Mouse (Mus musculus): ENCODE measurements at regions not wholly inside any gene's neighbourhood (a gene's known extent, or its start where the extent isn't known, plus 50 kb on each side); places are given as distances from the start of the nearest gene placed in this dataset.
"Not testable (repeated sequence)": the region's sequence is repeated elsewhere in the genome, so short reads cannot be mapped to it uniquely, and the experiment has no call there.

DNA sequence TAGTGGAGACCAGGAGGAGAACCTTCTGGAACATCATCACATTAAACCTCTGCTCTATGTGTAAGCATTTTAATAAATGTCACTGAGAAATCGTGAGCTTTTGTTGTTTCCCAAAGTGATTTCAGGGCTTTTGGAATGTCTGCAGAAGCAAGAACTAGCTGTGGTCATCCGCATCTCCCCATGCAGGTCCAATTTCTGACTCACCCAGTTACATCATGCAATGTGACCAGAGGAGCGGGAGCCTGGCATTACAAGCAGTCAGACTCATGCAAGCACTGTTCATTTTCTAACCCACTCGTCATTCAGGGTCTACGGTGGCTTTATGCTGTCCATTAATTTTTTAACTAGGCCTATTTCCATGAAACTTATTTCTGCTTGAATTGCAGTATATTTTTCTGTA, 151.2 kb upstream of the Supt20 start:
- no peak for DNase-seq (ENCODE audit: low spot score)

DNA sequence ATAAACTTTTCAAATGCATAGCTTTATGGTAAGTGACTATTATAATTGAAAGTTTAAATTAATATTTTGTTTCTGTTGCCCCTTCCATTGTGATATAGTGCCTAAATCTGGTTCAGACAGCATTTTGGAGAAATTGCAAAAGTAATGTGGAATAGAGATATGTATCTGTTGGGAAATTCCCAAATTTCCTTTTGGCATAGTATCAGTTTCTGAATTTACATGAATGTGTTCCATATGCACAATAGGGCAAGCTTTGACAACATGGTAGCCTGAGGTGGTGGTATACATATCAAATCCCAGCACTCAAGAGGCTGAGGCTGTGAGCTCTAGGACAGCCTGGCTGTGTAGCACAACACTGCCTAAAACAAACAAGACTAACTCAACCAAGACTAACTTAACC, 147.2 kb upstream of the Supt20 start:
- no peak for DNase-seq (ENCODE audit: low spot score)

DNA sequence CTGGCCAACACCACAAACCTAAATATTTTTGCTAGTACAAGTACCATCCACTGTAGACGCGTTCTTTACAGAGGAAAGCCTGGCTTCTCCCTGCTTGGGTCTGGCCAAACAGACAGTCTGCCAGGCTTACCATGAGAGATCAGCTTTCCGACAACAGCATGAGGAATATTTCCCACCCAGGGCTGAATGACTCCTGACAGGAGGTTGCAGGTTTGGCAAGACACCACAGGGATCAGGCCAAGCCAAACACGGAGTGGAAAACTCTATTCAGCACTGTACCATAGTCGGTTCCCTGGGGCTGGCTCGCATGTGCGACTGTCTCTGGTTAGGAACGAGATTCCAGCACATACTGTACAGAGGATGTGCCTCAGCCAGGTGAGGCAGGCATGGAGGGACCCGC, 140.7 kb upstream of the Supt20 start:
- no peak for DNase-seq (ENCODE audit: low spot score)

DNA sequence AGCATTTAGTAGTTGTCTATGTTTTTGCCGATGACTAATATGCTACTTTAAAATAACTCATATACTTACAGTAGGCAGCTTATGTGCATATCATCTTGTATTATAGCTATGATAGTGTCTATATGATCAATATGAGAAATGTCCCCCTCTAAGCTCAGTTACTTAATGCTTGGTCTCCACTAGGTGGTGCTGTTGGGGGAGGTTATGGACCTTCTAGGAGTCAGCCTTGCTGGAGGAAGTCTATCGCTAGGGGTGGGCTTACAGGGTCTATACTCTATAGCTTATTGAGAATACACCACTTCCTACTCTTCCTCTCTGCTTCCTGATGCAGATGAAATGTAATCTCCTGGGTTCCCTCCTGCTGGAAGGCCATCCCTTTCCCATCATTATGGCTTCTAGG, 136.7 kb upstream of the Supt20 start:
- peak; percentile 25 for DNase-seq (ENCODE audit: low spot score)

DNA sequence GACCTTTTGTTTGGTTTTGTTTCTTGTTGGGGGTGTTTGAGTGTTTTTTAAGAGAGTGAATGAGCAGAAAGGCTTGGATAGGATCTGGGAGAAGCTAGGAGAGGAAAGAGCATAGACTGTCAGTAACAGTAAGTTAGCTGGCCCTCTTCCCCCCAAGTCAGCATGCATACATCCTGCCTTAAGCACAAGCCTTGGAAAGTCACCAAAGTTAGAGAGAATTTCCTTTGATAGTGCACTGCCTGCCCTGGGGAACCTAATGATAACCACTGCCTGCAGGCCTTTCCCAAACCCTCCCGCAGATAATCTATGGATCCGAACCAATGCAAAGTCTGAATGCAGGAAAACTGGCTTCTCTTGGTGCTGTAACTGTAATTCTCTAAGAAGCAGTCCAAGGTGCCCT, 133.6 kb upstream of the Supt20 start:
- DNase-seq (ENCODE audit: low spot score), result no peak

DNA sequence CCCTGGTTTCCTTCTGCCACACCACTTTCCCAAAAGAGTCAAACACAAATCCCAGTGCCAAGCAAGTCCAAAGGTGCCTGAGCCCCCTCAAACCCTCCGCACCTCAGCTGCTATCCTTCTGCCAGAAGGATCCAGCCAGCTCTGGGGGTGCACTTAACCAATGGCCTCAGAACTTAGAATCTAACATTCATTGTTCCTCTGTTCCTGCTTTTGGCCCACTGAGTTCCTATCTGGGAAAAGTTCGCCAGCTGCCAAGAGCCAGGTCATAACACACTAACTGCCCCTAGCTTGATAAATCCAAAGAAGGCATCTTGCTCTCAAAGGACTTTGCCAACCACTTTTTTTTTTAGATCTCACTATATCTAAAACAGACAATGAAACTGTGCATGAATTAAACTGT, 133.1 kb upstream of the Supt20 start:
- DNase-seq (ENCODE audit: low spot score), result no peak

DNA sequence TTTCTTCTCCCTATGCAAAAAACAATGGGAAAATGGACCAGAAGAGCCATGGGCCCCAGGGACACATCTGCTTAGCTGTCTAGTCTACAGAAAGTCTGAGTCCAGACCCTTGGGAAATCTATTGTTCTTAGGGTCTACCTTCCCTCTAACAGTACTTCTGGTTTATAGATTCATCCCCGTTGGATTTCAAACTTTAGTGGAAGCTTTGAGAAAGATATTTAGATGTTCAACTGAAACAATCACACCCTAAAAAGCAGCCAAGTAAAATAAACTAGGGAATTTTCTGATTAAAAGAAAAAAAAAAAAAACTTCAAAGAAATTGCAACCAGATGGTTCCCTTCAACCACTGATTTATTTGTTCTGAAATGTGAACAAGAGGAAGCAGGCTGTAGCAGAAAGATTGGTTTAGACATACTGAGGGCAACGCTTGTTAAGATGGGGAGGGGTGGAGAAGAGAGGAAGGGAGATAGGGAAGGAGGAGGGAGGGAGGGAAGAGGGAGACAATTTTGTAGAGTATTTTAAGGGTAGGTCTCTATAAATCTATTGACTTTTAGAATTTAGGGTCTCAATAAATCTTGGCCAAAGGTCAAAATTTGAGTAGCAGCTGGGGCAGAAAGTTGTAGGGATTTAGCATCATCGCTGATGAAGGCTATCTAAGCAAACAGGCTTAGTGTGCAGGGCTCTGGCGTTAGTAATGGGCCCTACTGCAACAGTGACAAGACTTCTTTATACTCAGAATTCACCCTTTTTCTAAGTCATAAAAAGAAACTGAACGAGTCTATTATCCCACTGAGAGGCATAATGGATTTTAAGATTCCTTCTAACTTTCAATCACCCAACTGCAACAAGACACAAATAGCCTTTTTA, 132.3 kb upstream of the Supt20 start:
- DNase-seq (ENCODE audit: low spot score), result no peak

DNA sequence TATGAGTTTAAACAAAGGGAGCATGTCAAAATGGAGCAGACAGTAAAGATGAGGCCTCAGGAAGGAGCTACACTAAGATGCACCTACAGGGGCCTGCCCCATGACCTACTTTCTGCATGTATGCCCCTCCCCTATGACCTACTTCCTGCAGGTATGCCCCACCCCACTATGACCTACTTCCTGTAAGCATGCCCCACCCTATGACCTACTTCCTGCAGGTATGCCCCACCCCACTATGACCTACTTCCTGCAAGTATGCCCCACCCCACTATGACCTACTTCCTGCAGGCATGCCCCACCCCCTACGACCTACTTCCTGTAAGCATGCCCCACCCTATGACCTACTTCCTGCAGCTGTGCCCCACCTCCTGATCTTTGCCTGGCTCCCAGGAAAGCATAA, 125.3 kb upstream of the Supt20 start:
- DNase-seq (ENCODE audit: low spot score), result peak; percentile 84

DNA sequence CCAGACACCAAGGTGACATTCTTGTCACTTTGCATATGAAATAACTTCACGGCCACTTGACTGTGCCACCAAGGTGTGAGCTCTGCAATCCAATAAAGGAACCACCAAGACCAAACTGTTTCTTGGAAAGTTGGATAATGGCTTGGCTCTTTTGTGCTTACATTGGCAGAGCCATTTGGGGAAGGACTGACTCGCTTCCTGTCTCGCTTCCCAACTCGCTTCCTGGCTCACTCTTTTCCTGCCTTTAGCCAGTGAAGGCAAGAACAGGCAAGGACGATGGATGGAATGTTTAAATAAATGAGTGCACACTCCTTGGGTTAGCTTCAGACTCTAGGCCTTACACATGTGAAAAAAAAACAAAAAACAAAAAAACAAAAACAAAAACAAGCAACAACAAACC, 124.5 kb upstream of the Supt20 start:
- no peak for DNase-seq (ENCODE audit: low spot score)

DNA sequence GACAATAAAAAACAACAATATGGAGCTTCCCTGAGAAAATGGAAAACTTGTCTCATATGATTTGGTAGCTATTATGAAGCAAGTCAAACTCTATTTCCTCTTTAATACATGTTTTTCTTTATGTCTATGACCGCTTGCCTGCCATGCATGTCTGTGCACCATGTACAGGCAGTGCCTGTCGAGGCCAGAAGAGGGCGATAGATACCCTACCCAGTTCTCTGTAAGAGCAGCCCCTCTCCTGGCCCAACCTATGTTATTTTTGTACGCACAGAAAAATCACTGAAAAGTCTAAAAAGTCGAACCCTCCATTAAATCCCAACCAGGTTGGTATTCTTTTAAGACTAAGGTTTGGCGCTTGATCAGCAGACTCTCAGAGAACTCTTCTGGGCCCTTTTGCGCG, 122.1 kb upstream of the Supt20 start:
- peak; percentile 45 for DNase-seq (ENCODE audit: low spot score)

DNA sequence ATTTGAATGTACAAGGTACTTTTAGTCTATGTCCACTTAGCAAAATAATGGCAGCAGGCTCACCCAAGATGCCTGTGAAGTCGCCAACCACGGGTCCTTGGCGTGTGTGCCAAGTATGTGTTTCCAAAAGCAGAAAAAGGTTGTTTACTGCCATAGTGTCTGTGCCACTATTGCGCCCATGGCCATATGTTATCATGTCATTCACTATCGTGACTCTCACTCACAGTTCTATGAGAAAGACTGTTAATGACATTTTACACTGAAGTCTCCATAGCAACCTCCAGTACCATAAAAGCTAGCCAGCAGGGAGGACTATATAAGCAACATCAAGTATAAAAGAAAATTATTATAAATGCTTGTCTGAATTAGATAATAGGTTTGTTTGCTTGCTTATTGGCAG, 114.8 kb upstream of the Supt20 start:
- no peak for DNase-seq (ENCODE audit: low spot score)

DNA sequence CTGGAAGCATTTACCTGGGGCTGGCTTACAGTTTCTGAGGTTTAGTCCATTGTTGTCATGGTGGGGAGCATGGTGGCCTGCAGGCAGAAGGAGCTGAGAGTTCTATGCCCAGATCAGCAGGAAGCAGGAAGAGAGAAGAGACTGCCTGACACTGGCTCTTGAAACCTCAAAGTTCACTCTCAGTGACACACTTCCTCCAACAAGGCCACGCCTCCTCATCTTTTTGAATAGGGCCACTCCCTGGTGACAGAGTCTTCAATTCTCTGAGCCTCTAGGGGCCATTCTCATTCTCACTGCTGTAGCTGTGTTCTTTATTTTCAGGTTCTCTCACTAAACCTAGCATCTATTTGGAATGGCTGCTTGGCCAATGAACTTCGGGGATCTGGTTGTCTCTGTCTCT, 113.2 kb upstream of the Supt20 start:
- no peak for DNase-seq (ENCODE audit: low spot score)

DNA sequence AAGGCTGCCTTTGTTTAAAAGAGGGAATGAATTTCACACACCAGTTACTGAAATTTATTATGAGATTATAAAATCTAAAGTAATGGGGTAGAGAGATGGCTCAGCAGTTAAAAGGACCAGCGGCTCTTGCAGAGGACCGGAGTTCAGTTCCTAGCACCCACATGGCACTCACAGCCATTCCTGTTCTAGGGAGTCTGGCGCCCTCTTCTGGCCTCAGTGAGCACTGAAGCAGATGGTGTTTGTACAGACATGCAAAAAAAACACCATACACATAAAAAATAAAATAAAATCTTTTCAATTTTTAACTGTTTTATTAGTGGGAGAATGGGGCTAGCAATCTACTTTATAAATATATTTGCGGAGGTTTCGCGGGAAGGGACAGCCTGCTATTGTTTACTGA, 112.3 kb upstream of the Supt20 start:
- DNase-seq (ENCODE audit: low spot score), result no peak

DNA sequence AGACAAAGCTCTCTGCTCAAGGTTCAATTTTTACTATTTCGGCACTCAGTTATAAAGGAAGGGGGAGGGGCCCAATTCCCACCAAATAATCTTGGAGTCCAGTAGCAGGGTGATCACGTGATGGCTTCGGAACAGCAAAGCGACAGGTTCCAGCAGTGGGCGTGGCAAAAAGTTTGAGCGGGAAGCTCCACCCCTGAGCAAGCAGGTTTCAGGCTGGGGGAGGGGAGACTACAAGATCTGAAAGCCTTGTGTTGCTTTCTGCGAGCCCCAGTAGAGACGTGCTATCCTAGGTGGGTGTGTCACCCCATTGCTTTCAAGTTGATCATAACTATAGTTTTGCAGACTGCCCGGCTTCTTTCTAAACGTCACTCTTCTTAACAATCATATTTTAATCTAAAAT, 106.8 kb upstream of the Supt20 start:
- not testable (repeated sequence) for DNase-seq (ENCODE audit: low spot score)

DNA sequence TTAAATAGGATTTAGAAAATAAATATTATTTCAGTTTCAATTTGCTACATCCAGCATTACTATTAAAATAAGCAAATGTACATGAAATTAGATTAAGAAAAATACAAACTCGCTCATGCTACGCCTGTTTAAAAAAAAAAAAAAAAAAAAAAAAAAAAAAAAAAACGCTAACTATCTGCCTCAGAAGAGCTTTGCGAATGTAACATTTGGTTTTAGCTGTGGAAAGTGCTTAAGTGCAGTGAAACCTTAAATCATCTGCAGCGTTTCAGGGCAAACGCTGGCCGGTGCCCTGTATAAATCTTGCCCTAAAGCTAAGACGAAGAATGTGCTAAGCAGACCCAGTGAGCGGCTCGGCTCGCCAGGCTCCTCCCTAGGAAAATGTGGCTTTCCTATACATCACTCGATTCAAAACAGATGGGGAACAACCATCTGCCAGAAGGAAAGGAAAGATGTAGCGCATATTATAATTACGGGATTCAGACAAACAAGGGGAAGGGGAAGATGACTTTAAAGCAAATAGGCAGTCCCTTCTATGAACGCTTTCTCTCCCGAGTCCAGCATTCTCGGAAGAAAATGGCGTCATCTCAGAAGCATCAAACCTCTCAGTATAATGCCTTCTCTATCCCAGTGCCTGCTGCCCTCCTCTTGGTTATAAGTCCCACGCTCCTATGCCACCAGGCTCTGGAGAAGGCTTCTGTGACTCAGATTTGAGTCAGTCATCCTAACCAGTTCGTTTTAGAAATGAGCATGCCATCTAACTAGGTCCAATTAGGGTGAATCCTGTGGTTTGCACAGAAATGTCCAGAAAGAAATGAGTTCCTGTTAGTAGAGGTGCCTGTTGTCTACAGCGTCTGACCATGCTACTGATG, 105.2 kb upstream of the Supt20 start:
- DNase-seq (ENCODE audit: low spot score), result no peak

DNA sequence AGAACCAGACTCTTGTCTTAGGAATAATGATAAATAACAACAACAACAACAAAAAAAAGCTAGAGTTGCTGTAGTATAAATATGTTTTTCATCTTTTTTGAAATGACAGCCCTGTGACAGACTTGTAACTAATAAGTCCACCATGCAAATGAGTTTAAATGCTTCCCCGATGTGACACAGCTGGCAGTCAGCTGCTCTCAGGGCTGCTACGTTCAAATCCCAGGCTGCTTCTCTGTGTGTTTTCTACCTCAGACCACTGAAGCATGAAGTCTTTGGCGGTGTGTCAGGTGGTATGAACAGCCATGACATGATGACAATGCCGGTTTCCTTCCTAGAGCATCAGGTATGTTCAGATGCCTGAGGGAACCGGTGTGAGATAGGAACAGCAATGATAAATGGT, 104.4 kb upstream of the Supt20 start:
- DNase-seq (ENCODE audit: low spot score), result no peak

DNA sequence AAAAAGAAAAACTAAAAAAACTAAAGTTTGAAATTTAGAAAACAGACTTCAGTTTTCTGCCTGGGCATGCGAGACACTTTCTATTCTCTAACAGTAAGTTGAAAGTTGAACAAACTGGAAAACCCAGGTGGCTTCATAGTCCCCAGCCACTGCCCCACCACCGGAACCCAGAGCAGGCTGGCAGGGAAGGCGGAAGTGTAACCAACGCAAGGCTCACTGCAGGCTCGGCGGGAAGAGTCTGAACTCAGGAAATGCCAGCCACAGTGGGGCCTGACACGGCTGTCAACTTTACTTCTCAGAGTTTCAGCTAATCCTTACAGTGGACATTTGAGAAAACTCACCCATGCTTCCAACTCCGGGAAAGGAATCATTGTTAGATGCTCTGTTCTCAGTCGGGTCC, 102.6 kb upstream of the Supt20 start:
- peak; percentile 87 for DNase-seq (ENCODE audit: low spot score)

DNA sequence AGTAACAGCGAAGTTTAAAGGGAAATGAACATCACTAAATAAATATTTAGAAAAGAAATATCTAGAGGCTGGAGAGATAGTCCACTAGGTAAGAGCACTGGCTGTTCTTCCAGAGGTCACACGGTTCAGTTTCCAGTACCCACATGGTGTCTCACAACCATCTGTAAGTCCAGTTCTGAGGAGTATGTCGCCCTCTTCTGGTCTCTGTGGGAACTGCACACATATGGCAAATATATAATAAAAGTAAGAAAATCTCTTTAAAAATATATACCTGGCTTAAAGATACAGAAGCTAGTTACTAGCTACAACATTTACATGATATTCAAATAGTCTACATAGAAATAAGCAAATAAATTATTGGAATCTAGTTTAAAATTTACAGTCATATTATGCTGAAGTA, 101.4 kb upstream of the Supt20 start:
- no peak for DNase-seq (ENCODE audit: low spot score)

DNA sequence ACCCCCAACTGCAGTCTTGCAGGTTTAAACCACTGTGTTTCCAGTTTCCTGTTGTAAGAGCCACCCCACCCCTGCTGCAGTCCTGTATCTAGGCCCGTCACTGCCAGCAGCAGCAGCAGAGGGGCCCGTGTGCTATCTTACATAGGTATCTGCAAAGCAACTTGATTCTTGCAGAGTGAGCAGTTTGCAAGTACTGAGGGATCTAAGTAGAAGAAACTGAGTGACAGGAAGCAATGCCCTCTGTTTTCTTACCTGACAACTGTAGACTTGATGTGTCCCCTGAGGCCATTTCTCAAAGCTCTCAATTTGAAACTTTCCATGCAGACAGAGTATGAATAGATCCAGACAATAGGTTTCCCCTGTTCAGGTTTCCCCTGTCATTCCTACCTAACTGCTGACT, 100.5 kb upstream of the Supt20 start:
- peak; percentile 80 for DNase-seq (ENCODE audit: low spot score)

DNA sequence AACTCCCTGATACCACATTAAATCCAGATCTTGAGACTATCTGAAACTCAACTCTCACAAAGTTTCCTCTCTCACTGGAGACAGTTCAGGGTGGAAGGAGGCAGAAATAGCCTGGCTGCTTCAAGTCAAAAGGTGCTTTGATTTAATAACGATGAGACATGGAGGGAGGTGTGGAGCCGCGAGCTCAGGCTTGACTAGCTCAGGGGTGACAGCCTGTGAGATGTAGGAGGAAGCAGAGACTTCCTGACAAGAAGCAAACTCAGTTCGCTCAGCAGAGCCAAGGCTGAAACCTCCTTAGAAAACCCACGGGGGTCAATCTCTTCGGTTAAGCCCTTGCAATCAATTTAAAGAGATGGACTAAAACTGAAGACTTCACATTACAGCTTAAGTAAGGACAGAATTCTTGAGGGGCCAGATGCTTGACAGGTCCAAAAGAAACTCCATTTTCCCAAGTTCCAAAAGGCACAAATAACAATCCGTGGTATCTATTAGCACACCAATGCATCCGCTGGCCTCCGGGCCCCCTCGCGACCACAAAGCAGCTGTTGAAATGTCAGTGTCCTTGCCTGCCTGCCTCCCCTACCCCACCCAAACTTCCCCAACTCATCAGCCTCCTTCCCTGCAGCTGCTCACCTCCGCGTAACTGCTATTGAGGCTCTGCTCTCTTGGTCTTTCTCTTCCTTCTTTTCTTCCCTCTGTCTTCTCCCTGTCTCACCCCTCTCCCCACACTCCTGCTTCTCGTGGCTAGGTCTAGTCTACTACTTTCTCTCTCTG, 99.8 kb upstream of the Supt20 start:
- DNase-seq (ENCODE audit: low spot score), result peak; percentile 40

DNA sequence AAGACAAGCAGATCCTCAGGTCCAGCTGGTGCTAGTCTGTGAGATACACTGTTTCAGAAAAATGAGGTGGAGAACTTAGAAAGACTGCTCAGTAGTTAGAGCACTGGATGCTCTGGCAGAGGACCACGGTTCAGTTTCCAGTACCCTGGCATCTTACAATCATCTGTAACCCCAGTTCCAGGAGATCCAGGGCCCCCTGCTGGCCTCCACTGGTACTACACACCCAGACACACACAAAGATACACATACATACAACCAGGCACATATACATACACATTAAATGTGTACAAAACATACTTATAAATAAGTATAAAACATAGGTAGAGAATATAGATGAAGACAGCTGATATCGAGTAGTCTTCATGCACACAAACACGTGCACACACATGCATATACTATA, 97.4 kb upstream of the Supt20 start:
- DNase-seq (ENCODE audit: low spot score), result no peak

Measured in thymus, postnatal 0 days (tissue).